Mouse (Mus musculus): ENCODE results near the gene Klc1. TPM values are rescaled to one million over a fixed set of nuclear protein-coding genes. Genes with fewer than 3 reads are reported as not detected.

Gene Klc1
- total RNA-seq, 2 experiments from 2014 or later, result 53.4 to 62.2 TPM

DNA sequence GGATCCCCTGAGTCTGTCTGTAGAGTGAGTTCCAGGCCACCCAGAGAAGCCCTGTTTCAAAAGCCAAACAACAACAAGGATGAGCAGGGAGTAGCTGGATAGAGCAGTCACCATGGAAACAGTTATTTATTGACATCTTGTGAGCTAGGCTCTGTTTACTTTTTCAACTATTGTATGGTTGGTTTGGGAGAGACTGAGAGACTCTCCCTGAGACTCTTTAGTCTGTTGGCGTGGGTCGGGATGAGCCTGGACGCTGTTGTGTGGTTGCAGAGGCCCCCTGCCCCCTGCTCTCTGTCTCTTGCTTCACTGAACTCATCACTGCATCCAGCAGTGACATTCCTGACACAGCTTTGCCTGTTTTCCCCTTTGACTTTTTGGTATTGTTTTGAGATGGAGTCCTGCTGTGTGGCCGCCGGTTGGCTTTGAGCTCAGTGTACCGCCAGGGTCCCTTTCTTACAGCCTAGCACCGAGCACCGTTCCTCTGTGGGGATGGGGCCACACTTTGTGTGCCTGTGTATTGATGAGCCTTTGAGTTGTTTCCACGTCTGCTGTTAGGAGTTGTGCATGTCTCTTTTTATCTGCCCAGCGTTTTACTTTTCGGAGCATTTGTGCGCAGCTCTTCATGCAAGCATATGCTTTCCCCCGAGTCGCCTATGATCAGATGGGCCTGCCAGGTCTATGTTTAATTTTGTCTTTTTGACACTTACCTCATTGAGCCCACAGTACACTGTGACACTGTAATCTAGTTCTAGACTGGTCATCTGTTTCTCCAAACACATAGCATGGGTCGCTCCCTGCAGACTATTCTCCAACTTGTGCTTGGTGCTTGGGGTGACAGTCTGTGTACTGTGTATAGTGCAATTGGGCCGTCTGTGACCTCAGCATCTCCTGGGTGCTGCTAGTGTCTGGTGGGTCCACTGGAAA, 7.9 kb downstream of the Klc1 start:
- intact Hi-C loops (cut with DNase I; ENCODE audit: low total_unique reads), result no loop called here
- no peak for DNase-seq

- intact Hi-C loops (cut with DNase I; ENCODE audit: low total_unique reads), result no loop called here
- DNase-seq, result no peak
Measured at GRCm38 (mm10) chr12:111768322-111768928, 9.8 kb downstream of the Klc1 start.

DNA sequence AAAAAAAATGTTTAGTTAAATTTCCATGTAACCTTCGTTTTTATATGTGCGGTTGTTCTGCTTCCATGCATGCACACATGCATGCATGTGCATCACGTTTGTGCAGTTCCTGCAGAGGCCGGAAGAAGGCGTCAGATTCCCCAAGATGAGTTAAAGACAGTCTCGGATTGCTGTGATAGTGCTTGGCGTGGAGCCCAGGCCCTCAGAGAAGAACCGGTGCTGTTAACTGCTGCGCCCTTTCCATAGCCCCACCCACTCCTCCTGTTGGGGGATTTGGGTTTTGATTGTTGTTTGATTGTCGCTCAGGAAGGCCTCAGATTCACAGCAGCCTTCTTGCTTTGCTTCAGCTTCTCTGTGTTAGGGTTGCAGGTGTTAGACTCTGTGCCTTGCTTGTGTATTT, 10.7 kb downstream of the Klc1 start:
- intact Hi-C loops (cut with DNase I; ENCODE audit: low total_unique reads), result no loop called here

GRCm38 (mm10) chr12:111769816-111770577, 11.3 kb downstream of the Klc1 start:
- intact Hi-C loops (cut with DNase I; ENCODE audit: low total_unique reads), result no loop called here
- no peak for DNase-seq

More for the DNA sequence above, 10.7 kb downstream of the Klc1 start:
- DNase-seq, result peak; percentile 68

DNA sequence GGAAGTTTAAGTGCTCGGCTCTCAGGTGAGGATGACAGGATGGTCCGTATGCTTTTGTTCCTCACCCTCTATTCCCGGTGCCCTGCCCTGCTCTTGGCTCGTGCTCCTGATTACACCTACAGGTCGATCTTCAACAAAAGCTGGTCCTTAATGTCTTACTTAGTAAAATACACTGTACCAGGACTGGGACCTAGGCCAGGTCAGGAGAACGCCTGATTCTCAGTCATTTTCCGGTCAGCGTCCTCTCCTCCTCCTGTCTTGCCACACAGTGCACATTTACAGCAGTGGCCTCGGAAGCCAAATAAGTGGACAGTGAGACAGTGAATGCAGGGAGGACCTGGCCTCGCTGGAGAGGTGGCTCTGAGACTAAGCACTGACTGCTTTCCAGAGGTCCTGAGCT, 12.0 kb downstream of the Klc1 start:
- no peak for DNase-seq
- intact Hi-C loops (cut with DNase I; ENCODE audit: low total_unique reads), result no loop called here

DNA sequence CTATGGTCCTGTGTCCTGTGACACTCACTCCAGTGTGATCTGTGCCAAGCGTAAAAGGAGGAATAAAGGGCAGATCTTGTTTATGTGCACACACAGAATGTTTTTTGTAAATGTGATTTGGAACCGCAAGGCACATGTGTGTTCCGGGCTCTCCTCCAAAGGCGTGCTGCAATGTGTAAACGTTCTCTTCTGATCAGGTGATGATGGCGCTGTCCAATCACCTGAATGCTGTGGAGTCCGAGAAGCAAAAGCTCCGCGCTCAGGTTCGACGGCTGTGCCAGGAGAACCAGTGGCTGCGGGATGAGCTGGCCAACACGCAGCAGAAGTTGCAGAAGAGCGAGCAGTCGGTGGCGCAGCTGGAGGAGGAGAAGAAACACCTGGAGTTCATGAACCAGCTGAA, 15.5 kb downstream of the Klc1 start:
- DNase-seq, result no peak
- intact Hi-C loops (cut with DNase I; ENCODE audit: low total_unique reads), result no loop called here

DNA sequence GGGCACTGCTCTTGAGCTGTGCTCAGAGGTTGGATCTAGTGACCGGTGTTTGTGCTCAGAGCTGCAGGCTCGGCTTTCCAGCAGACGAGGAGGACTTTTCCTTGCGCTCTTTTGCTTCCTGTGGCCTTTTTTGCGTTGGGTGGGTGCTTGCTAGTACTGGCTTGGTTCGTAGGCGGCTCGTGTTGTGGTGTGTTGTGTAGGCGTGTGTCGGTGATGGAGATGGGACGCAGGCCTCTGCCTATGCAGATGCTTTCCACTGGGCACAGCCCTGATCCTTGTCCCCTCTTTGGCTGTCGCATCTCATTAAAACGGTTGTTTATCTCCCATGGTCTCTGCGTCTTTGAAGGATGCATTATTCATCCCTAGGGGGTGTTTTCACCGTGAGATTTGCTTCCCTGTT, 16.2 kb downstream of the Klc1 start:
- DNase-seq, result no peak
- intact Hi-C loops (cut with DNase I; ENCODE audit: low total_unique reads), result no loop called here

DNA sequence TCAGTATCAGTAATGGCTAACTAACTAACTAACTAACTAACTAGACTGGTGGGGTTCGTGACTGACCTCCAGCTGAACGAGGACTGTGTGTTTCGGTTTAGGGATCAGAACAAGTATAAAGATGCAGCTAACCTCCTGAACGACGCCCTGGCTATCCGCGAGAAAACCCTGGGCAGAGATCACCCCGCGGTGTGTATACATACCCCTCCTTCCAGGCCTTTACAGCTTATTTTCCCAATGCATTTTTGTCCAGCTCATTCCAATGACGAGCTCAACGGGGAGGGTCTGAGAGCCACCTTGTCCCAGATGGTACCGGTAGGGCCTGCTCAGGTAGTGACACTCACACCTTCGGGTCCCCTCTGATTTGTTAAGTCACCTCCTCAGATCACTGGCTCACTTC, 19.3 kb downstream of the Klc1 start:
- intact Hi-C loops (cut with DNase I; ENCODE audit: low total_unique reads), result no loop called here
- DNase-seq, result no peak

DNA sequence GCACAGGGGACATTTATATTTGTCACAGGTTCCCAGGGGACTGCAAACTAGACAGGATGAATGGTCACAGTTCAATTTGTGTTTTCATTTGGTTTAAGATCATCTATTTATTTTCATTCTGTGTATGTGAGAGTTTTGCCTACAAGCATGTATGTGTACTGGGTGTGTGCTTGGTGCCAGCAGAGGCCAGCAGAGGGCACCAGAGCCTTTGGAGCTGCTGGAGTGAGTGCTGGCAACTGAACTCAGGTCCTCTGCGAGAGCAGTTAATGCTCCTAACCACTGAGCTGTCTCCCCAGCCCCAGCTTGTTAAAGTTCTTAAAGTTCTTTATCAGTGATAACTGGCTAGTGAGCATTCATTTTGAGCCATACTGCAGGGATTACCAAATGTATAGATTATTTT, 20.9 kb downstream of the Klc1 start:
- intact Hi-C loops (cut with DNase I; ENCODE audit: low total_unique reads), result no loop called here
- no peak for DNase-seq

- intact Hi-C loops (cut with DNase I; ENCODE audit: low total_unique reads), result no loop called here
- no peak for DNase-seq
Measured at GRCm38 (mm10) chr12:111785174-111785573, 26.5 kb downstream of the Klc1 start.

- no peak for DNase-seq
- intact Hi-C loops (cut with DNase I; ENCODE audit: low total_unique reads), result no loop called here
Measured at GRCm38 (mm10) chr12:111787015-111787414, 28.4 kb downstream of the Klc1 start.

GRCm38 (mm10) chr12:111790090-111790489, 31.4 kb downstream of the Klc1 start:
- no peak for DNase-seq
- intact Hi-C loops (cut with DNase I; ENCODE audit: low total_unique reads), result no loop called here

DNA sequence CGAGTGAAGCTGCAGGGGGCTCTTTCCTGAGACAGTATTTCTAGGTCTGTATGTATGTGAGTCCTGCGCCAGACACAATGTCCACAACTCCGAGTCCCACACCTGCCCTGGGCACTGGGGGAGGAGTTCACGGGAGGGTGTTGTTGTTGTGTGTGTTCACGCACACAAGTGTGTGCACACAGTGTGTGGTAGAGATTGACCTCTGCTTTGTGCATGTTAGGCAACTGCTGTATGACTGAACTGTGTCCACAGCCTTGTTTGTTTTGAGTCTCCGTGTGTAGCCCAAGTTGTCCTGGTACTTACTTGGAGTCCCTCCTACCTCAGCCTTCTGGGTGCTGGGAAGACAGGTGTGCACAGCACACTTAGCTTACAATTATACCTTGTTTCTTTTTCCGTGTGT, 32.0 kb downstream of the Klc1 start:
- intact Hi-C loops (cut with DNase I; ENCODE audit: low total_unique reads), result no loop called here
- no peak for DNase-seq

GRCm38 (mm10) chr12:111791474-111792104, 32.9 kb downstream of the Klc1 start:
- no peak for DNase-seq
- intact Hi-C loops (cut with DNase I; ENCODE audit: low total_unique reads), result no loop called here

DNA sequence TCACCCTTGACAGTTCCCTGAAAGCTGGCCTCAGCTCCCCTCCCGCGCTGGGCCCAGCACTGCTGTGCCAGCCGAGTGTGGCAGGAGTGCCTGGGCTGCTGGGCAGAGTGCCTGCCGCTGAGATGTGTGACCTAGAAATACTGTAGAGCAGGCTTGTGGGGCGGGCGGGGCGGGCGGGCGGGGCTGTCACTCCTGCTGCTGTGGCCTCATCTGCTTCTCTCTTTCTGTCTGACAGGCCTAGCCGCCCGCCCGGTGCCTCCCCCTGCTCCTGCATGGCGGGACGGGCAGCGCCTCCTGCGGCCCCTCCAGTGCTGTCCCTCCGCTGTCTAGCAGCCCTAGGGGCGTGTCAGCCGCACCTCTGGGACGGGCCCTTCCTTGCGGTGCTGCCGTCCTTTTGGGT, 35.5 kb downstream of the Klc1 start:
- DNase-seq, result peak; percentile 84
- intact Hi-C loops (cut with DNase I; ENCODE audit: low total_unique reads), result no loop called here

GRCm38 (mm10) chr12:111794526-111795179, 36.0 kb downstream of the Klc1 start:
- intact Hi-C loops (cut with DNase I; ENCODE audit: low total_unique reads), result no loop called here
- DNase-seq, result no peak

DNA sequence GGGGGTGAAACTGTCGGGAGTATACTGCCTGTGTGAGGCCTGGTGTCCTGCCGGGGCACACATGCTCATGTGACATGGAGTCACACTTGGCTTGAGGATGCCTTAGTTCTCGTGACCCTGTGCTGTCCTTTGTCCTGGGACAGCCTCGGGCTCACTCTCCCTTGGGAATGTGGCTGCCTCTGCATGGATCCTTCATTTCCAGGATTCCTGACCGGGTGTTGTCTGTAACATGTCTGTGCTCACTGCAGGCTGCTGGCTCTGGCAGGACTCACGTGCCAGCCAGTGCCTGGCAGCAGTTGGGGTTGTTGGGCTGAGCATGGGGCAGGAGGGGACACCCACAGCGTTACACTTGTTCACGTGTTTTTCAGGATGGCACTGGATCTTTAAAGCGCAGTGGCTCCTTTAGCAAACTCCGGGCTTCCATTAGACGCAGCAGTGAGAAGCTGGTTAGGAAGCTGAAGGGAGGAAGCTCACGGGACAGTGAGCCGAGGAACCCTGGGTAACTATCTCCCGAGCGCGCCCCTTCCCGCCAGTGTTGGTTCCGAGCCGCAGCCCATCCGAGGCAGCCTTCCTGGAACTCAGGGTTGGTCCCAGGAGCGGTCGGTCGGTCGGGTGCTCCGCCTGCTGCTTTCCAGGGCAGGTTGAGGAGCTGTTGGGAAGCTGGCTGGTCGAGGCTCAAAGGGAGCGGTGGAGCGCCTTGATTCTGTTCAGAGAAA, 36.7 kb downstream of the Klc1 start:
- intact Hi-C loops (cut with DNase I; ENCODE audit: low total_unique reads), result no loop called here
- DNase-seq, result peak; percentile 57

- intact Hi-C loops (cut with DNase I; ENCODE audit: low total_unique reads), result no loop called here
Measured at GRCm38 (mm10) chr12:111797251-111797650, 38.6 kb downstream of the Klc1 start.

GRCm38 (mm10) chr12:111798493-111798892, 39.8 kb downstream of the Klc1 start:
- intact Hi-C loops (cut with DNase I; ENCODE audit: low total_unique reads), result no loop called here
- DNase-seq, result no peak

More at GRCm38 (mm10) chr12:111797251-111797650, 38.6 kb downstream of the Klc1 start:
- DNase-seq, result no peak
